Mouse (Mus musculus) mouse trophoblast stem cell (cell line): ENCODE measurements around the gene Spns3.

ENCODE experiments used
- in situ Hi-C, 2 experiments: fragments of 300-500 bp; cut with MseI, MboI; formaldehyde crosslinking; loops; 2 replicates in 1 of 2; 3 replicates in 1 of 2; pipeline ENCODE4 v1.15.1; 2025

Spns3 gene

GRCm38 (mm10) chr11:72485157-72485556, 65.1 kb downstream of the Spns3 start:
- in situ Hi-C loops: no loop called here

- in situ Hi-C loops: no loop called here
These were observed 65.8 kb downstream of the Spns3 start for GRCm38 (mm10) chr11:72484549-72484948.

- in situ Hi-C loops: no loop called here
These were observed 68.4 kb downstream of the Spns3 start for GRCm38 (mm10) chr11:72481952-72482351.

GRCm38 (mm10) chr11:72481313-72481712, 69.0 kb downstream of the Spns3 start:
- in situ Hi-C loops: no loop called here

GRCm38 (mm10) chr11:72479499-72479898, 70.8 kb downstream of the Spns3 start:
- in situ Hi-C loops: no loop called here

- in situ Hi-C loops: no loop called here
These were observed 72.1 kb downstream of the Spns3 start for GRCm38 (mm10) chr11:72478228-72478627.

- in situ Hi-C loops: no loop called here
These were observed 72.7 kb downstream of the Spns3 start for GRCm38 (mm10) chr11:72477653-72478052.

- in situ Hi-C loops: no loop called here
These were observed 73.1 kb downstream of the Spns3 start for GRCm38 (mm10) chr11:72477182-72477581.

- in situ Hi-C loops: no loop called here
These were observed 74.2 kb downstream of the Spns3 start for GRCm38 (mm10) chr11:72476074-72476625.

- in situ Hi-C loops: no loop called here
These were observed 74.9 kb downstream of the Spns3 start for GRCm38 (mm10) chr11:72475408-72475807.

GRCm38 (mm10) chr11:72474926-72475325, 75.4 kb downstream of the Spns3 start:
- in situ Hi-C loops: no loop called here

GRCm38 (mm10) chr11:72473540-72473939, 76.8 kb downstream of the Spns3 start:
- in situ Hi-C loops: no loop called here

GRCm38 (mm10) chr11:72471381-72471780, 78.9 kb downstream of the Spns3 start:
- in situ Hi-C loops: no loop called here

GRCm38 (mm10) chr11:72470004-72470403, 80.3 kb downstream of the Spns3 start:
- in situ Hi-C loops: no loop called here

GRCm38 (mm10) chr11:72469217-72469616, 81.1 kb downstream of the Spns3 start:
- in situ Hi-C loops: no loop called here

GRCm38 (mm10) chr11:72468525-72468924, 81.8 kb downstream of the Spns3 start:
- in situ Hi-C loops: no loop called here

GRCm38 (mm10) chr11:72466694-72467507, 83.4 kb downstream of the Spns3 start:
- in situ Hi-C loops: no loop called here

- in situ Hi-C loops: no loop called here
These were observed 84.2 kb downstream of the Spns3 start for GRCm38 (mm10) chr11:72465978-72466693.

GRCm38 (mm10) chr11:72464821-72465220, 85.5 kb downstream of the Spns3 start:
- in situ Hi-C loops: no loop called here

GRCm38 (mm10) chr11:72461500-72461981, 88.8 kb downstream of the Spns3 start:
- in situ Hi-C loops: no loop called here

GRCm38 (mm10) chr11:72458502-72458901, 91.8 kb downstream of the Spns3 start:
- in situ Hi-C loops: no loop called here

- in situ Hi-C loops: no loop called here
These were observed 92.3 kb downstream of the Spns3 start for GRCm38 (mm10) chr11:72457995-72458496.
